Mouse (Mus musculus) right cerebral cortex, adult 18-20 months (tissue): ENCODE data around the gene Ott.
"Not testable (repeated sequence)": the region's sequence is repeated elsewhere in the genome, so short reads cannot be mapped to it uniquely, and the experiment has no call there.

Experiments used
- DNase-seq: peaks from one replicate; pipeline ENCODE4 v3.0.0; 2022; ENCODE audit warnings: mixed read lengths

The Ott gene

GRCm38 (mm10) chrX:149073982-149074381 lies at the start of gene Ott:
Gene Ott, plus strand, starts transcription at chrX:149074282.
- not testable (repeated sequence) for DNase-seq
